Mouse (Mus musculus) megakaryocyte, embryonic 14.5 days (primary cell): Measurements from ENCODE around the gene 2210011C24Rik. TPM values are rescaled to one million over a fixed set of nuclear protein-coding genes. Genes with fewer than 3 reads are reported as not detected.
"Not testable (repeated sequence)": the region's sequence is repeated elsewhere in the genome, so short reads cannot be mapped to it uniquely, and the experiment has no call there.

ENCODE experiments used
- H3K27me3 ChIP-seq: replicated peaks from 2 replicates; pipeline ENCODE3; 2012; ENCODE audit warnings: inconsistent platforms
- H3K36me3 ChIP-seq: replicated peaks from 2 replicates; pipeline ENCODE3; 2012; ENCODE audit warnings: low read length, inconsistent platforms, mixed read lengths
- H3K4me1 ChIP-seq: 2 replicates; pipeline ENCODE4 v1.6.1; 2012; ENCODE audit warnings: inconsistent platforms
- H3K4me3 ChIP-seq: replicated peaks from 2 replicates; pipeline ENCODE3; 2012; ENCODE audit warnings: moderate library complexity, mild to moderate bottlenecking, inconsistent platforms
- H3K9me3 ChIP-seq: 2 replicates; pipeline ENCODE4 v1.6.1; 2012; ENCODE audit warnings: inconsistent platforms
- FLI1 ChIP-seq: IDR thresholded peaks from 2 replicates; pipeline ENCODE4 v1.6.1; 2012; ENCODE audit warnings: low read length, inconsistent platforms, mixed read lengths
- GATA1 ChIP-seq: IDR thresholded peaks from 3 replicates; pipeline ENCODE4 v1.6.1; 2012; ENCODE audit warnings: mixed read lengths, low read length, inconsistent platforms, borderline replicate concordance
- polyA plus RNA-seq: library from polyadenylated mRNA; stranded (reverse); fragments of >175 nt; gene quantifications from 2 replicates; pipeline ENCODE4 v1.2.3, GENCODE M21; 2012; ENCODE audit warnings: low replicate concordance; ENCODE audit not compliant: insufficient read depth

2210011C24Rik gene
- polyA plus RNA-seq, 1 experiment, result not detected

- Histone ChIP-seq H3K4me1 (peaks cover 46% of the 10 kb centered on the region), H3K36me3 (peaks cover 62% of the 10 kb centered on the region), H3K27me3 (no peaks in the 10 kb centered on the region), H3K9me3 (no peaks in the 10 kb centered on the region), H3K4me3 (peak overlapping the region; percentile 91)
- TF ChIP-seq FLI1 (no peak), GATA1 (no peak)
These were observed 15.1 kb downstream of the 2210011C24Rik start for GRCm38 (mm10) chr8:83996567-83997505.

GRCm38 (mm10) chr8:83995973-83996372 is 16.0 kb downstream of the 2210011C24Rik start:
- Histone ChIP-seq H3K9me3 (no peaks in the 10 kb centered on the region), H3K4me1 (peaks cover 46% of the 10 kb centered on the region), H3K27me3 (no peaks in the 10 kb centered on the region), H3K4me3 (no peak overlapping the region), H3K36me3 (peaks cover 62% of the 10 kb centered on the region)
- no peak for TF ChIP-seq FLI1
- TF ChIP-seq GATA1, result no peak

GRCm38 (mm10) chr8:83994030-83994429 is 17.9 kb downstream of the 2210011C24Rik start:
- TF ChIP-seq GATA1 (no peak), FLI1 (no peak)
- Histone ChIP-seq H3K4me1 (peaks cover 46% of the 10 kb centered on the region), H3K9me3 (no peaks in the 10 kb centered on the region), H3K4me3 (no peak overlapping the region), H3K36me3 (peaks cover 62% of the 10 kb centered on the region), H3K27me3 (no peaks in the 10 kb centered on the region)

GRCm38 (mm10) chr8:83992488-83992887 is 19.5 kb downstream of the 2210011C24Rik start:
- Histone ChIP-seq H3K4me1 (peaks cover 54% of the 10 kb centered on the region), H3K9me3 (no peaks in the 10 kb centered on the region), H3K27me3 (no peaks in the 10 kb centered on the region), H3K4me3 (no peak overlapping the region), H3K36me3 (peaks cover 73% of the 10 kb centered on the region)
- TF ChIP-seq FLI1, result no peak
- no peak for TF ChIP-seq GATA1

- H3K4me3 ChIP-seq, result no peak overlapping the region
- no peak for TF ChIP-seq FLI1
- no peak for TF ChIP-seq GATA1
- no peaks in the 10 kb centered on the region for H3K9me3 ChIP-seq
- no peaks in the 10 kb centered on the region for H3K27me3 ChIP-seq
- H3K36me3 ChIP-seq, result peaks cover 89% of the 10 kb centered on the region
- peaks cover 46% of the 10 kb centered on the region for H3K4me1 ChIP-seq
These were observed 21.8 kb downstream of the 2210011C24Rik start for GRCm38 (mm10) chr8:83990170-83990569.

- Histone ChIP-seq H3K36me3 (peaks cover 89% of the 10 kb centered on the region), H3K27me3 (no peaks in the 10 kb centered on the region), H3K4me1 (peaks cover 37% of the 10 kb centered on the region), H3K4me3 (peak overlapping the region; percentile 14), H3K9me3 (no peaks in the 10 kb centered on the region)
- TF ChIP-seq GATA1, result no peak
- no peak for TF ChIP-seq FLI1
These were observed 22.7 kb downstream of the 2210011C24Rik start for GRCm38 (mm10) chr8:83989243-83989642.

GRCm38 (mm10) chr8:83983222-83983621 is 28.7 kb downstream of the 2210011C24Rik start:
- Histone ChIP-seq H3K4me1 (peaks cover 55% of the 10 kb centered on the region), H3K36me3 (peaks cover 87% of the 10 kb centered on the region)
- H3K27me3 ChIP-seq, H3K9me3 ChIP-seq, H3K4me3 ChIP-seq: not testable (repeated sequence)

- TF ChIP-seq FLI1 (no peak), GATA1 (no peak)
- Histone ChIP-seq H3K4me3 (no peak overlapping the region), H3K27me3 (no peaks in the 10 kb centered on the region), H3K4me1 (peaks cover 55% of the 10 kb centered on the region), H3K9me3 (no peaks in the 10 kb centered on the region), H3K36me3 (peaks cover 87% of the 10 kb centered on the region)
These were observed 29.5 kb downstream of the 2210011C24Rik start for GRCm38 (mm10) chr8:83982449-83982848.

- Histone ChIP-seq H3K27me3 (no peaks in the 10 kb centered on the region), H3K4me1 (peaks cover 58% of the 10 kb centered on the region), H3K4me3 (no peak overlapping the region), H3K9me3 (no peaks in the 10 kb centered on the region), H3K36me3 (peaks cover 80% of the 10 kb centered on the region)
- TF ChIP-seq FLI1 (no peak), GATA1 (no peak)
These were observed 30.4 kb downstream of the 2210011C24Rik start for GRCm38 (mm10) chr8:83981533-83981932.

- Histone ChIP-seq H3K4me3 (no peak overlapping the region), H3K36me3 (peaks cover 74% of the 10 kb centered on the region), H3K9me3 (no peaks in the 10 kb centered on the region), H3K4me1 (peaks cover 64% of the 10 kb centered on the region), H3K27me3 (no peaks in the 10 kb centered on the region)
- TF ChIP-seq FLI1, result no peak
- no peak for TF ChIP-seq GATA1
These were observed 31.1 kb downstream of the 2210011C24Rik start for GRCm38 (mm10) chr8:83980845-83981244.
